Mouse (Mus musculus): ENCODE measurements at regions not wholly inside any gene's neighbourhood (a gene's known extent, or its start where the extent isn't known, plus 50 kb on each side); places are given as distances from the start of the nearest gene placed in this dataset.
"Not testable (repeated sequence)": the region's sequence is repeated elsewhere in the genome, so short reads cannot be mapped to it uniquely, and the experiment has no call there.

- DNase-seq (ENCODE audit: low spot score), result no peak
Observed at GRCm38 (mm10) chr2:114723971-114724666, 69.4 kb upstream of the Dph6 start.

DNA sequence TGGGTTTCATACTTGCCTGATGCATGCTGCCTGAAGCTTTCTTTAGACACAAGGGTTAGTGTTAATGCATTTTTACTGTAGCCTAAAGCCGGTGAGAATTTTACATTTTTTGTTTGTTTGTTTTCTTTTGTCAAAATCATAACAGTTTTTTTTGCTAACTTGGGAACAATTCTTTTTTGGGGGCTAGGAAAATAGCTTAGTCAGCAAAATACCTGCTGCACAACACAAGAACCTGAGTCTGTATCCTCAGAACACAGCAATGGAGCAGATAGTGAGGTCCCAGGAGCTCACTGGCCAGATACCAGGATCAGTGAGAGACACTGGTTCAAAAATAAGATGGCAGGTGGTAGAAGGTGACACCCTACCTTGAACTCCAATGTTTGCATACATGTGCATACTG, 72.4 kb upstream of the Dph6 start:
- DNase-seq (ENCODE audit: low spot score), result no peak

DNA sequence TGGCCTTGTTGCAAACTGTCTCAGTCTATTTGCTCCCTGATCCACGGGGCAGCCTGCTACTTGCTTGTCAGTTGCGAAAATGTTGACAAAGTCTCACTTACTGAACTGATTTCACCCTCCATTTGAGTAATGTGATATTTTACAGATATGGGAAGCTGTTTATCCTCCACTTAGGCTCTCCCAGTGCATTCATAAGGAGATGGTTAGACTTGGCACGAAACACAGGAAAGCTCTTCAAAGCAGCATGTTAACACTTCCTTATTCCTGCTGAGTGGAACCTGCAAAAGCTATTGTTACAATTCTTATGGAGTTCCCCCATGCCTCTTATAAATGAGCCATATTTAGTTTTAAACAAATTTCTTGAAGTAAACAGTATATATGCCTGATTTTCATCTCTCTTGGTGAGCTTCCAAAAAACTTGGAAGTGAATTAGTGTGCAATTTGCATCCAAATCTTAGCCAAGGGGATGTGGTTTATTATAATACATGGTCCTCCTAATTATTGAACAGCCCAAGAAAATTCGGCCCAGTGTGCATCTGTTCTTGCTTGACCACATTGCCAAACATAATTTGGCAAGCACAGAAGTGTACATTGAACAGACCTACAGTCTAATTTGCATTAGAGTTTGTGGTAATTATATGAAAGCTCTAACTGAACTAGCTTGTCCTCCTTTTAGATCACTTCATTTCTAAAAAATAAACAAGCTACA, 80.3 kb upstream of the Dph6 start:
- DNase-seq (ENCODE audit: low spot score), result no peak

GRCm38 (mm10) chr2:114739421-114740212, 84.9 kb upstream of the Dph6 start:
- DNase-seq (ENCODE audit: low spot score), result no peak

GRCm38 (mm10) chr2:114763276-114763675, 108.5 kb upstream of the Dph6 start:
- no peak for DNase-seq (ENCODE audit: low spot score)

- DNase-seq (ENCODE audit: low spot score), result not testable (repeated sequence)
Observed at GRCm38 (mm10) chr2:114773723-114774122, 119.0 kb upstream of the Dph6 start.

DNA sequence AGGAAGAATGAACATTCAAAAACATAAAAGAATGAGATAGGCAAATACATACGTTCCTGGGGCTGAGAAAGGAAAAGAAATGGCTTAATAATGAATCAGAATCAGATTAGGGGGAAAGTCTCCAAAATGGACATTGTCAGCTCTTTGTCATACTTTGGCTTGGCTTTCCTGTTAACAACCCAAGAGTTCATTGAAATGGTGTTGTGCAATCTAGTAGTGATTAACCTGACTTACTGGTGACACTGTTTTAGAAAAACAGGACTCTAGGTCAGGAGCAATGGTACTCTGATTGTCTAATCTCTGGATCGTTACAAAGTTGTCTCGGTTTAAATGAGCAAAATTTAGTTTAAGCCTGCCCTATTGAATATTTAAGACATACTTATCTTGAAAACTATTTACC, 119.5 kb upstream of the Dph6 start:
- no peak for DNase-seq (ENCODE audit: low spot score)

DNA sequence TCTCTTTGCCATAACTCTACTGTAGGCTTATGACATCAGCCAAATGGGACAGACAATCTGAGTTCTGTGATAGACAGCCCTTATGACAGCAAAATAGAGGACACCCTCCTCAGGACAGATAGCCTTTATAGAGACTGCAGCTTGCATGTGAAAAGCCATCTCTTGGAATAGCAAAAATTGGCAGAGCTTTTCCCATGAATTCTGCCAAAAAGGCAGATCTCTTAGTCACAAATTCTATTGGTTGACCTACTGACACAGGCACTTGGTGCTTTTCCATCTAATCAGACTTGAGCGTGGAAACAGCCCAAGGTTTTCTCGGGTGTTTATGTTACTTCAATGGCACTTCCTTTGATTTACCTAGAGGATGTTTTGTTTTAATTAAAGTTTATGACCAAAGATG, 120.8 kb upstream of the Dph6 start:
- DNase-seq (ENCODE audit: low spot score), result no peak

- DNase-seq (ENCODE audit: low spot score), result no peak
Observed at GRCm38 (mm10) chr2:114776176-114776575, 121.4 kb upstream of the Dph6 start.

GRCm38 (mm10) chr2:114782450-114782849, 127.7 kb upstream of the Dph6 start:
- no peak for DNase-seq (ENCODE audit: low spot score)

DNA sequence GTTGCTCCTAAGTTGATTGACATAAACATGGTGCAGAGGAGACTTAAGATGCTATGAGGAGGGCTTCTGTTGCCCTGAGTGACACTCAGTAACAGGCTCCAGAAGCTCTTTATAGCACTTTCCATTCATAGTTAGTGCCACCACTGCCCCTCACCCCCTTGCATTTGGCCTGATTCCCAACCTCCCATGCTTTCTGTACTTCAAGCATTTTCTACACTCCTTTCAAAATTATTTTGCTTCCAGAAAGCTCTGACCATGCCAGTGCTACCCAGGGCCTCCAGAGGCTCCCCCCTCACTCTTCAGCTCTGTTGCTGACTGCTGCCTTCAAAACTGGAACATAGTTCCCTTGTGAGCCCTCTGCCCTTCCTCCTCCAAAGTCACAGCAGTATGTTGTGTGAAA, 129.4 kb upstream of the Dph6 start:
- DNase-seq (ENCODE audit: low spot score), result no peak

- DNase-seq (ENCODE audit: low spot score), result no peak
Observed at GRCm38 (mm10) chr2:114788251-114788650, 133.5 kb upstream of the Dph6 start.

DNA sequence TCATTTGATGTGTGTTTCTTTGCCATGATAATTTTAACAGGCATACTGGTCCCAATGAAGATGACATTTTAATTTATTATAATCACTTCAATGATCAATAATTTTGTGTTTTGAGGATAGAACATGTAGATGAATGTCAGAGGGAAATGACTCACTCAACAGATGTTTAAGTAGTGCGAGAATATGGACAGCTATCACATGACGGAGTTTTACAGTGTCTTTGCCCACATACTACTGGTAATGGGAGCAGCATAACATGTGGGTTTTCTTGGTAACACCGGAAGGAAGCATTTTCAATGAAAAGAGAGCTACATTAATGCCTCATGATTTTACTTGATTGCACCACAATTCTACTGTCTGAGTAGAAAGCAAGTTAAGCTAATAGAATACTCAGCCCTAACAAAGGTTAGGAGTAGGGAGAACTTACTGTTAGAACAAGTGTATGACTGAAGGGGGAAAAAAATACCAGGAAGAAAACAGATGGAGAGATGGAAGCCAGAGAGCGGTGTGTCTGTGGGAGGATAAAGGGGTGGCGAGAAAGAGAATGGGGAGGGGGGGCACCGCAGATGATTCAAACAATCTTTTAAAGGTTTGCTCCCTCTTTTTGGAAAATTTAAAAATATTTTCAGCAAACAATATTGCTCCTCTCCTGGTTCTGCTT, 142.0 kb upstream of the Dph6 start:
- no peak for DNase-seq (ENCODE audit: low spot score)

DNA sequence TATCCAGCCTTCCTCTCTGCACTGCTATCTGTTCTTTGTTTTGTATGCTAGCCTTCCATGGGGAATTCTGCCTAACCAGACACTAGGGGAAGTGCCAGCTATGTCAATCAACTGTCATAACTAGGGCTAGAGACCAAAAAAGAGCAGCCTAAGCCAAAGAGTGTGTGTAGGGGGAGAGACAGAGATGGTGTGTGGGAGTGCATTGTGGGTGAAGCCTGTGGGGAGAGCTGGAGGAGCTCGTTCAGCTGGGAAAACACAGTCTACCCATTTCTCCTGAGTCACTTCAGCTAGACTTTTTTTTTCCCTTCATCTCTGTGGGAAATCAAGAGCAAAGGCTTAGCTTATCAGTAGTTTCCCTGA, 142.5 kb upstream of the Dph6 start:
- no peak for DNase-seq (ENCODE audit: low spot score)

DNA sequence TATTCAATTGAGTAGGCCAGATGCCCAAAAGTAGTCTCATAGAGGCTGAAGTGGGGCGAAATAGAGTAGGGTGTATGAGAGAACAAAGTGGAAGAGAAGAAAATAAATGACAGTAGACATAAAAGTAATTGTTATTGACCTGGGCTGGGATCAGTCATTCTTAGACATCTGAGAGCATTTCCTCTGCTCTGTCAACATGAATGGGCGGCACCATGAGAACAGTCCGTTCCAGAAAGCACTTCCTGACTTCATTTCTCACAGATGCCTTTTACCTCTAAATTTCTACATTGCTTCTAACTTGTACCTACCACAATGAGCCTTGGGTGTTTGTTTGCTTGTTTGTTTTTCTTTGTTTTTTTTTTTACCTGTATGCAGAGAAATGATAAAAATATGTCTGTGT, 148.5 kb upstream of the Dph6 start:
- DNase-seq (ENCODE audit: low spot score), result no peak

- DNase-seq (ENCODE audit: low spot score), result no peak
Observed at GRCm38 (mm10) chr2:114803928-114804327, 149.2 kb upstream of the Dph6 start.

GRCm38 (mm10) chr2:114805436-114806047, 150.8 kb upstream of the Dph6 start:
- DNase-seq (ENCODE audit: low spot score), result no peak

DNA sequence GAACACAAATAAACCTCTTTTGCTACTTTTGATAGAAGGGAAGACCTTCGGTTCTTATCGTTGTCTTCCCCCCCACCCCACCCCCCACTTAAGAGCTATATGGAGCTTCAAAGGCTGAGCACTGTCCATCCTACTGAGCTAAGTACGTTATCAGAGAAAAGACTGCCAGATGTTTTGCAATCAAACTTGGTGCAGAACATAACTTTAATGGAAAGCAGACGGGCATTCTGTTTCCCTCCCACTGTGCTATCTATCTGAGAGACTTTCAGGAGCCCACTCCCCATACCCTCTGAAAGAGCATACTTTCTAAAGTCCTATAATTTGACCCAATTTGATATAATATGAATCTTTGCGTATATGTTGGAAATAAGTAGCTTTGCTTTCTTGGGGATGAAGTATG, 153.3 kb upstream of the Dph6 start:
- no peak for DNase-seq (ENCODE audit: low spot score)

DNA sequence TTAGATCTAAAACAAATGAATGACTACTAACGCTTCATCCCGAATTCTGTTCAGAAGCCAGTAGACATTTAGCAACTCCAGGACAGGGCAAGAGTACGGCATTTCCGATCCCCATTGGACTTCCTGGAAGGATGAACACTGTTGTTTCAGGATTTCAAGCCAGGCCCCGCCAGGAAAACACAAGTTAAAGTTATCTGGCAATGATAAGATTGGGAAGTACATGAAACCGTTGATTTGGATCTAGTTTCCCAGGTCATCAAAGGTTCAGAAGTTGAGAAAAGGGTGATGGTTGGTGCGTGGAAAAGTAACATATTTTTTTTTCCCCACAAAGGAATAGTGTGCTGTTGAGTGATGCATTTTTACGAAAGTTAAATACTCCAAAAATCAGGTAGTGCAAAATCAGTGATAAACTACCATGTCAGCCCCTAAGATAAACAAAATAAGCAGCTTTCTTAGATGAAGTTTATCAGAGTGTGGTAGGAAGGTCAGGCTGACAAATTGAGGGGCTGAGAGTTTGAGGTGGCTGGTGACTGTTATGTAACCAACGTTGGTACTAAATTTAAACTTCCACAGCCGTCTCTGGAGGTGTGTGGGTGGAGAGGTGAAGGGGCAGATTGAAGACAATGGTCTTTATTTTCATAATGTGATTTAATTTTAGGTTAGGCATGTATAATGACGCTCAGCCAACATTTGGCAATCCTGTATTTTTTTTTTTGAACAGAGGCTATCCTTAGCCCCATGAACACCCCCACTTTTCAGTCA, 157.6 kb upstream of the Dph6 start:
- no peak for DNase-seq (ENCODE audit: low spot score)

DNA sequence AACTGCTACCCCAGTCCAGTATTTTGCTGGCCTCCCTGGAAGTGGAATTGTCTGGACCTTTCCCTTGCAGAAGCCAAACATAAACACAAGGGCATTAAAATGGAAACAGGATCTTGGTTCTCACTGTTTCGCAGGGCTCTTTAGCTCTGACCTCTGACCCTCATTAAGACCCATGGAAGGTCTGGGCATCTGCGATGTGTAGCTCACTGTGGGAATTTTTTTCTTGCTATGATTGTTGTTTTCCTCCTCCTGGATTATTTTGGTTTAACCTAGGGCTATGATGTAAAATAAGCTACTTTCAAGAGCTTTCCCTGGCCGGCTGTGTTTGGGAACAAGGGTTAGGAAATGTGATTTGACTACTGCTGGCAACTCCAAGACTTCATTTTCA, 158.1 kb upstream of the Dph6 start:
- DNase-seq (ENCODE audit: low spot score), result no peak

DNA sequence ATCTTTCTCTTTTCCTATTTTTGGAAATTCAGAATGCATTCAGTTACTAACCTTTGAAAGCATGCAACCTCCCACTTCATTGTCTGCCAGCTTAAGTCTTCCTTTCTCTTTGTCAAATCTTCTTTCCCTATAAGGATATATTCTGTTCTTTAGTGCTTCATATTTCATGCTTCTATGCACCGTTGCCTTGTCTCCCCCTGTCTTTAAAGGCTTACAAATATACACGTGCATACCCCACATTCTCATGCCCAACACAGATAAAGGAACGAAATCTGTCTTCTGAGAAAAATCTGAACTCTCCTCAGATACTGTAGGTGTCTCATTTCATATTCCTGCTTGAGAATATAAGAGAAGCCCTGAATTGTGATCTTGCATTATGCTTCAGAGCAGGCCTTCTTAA, 167.9 kb upstream of the Dph6 start:
- DNase-seq (ENCODE audit: low spot score), result no peak

DNA sequence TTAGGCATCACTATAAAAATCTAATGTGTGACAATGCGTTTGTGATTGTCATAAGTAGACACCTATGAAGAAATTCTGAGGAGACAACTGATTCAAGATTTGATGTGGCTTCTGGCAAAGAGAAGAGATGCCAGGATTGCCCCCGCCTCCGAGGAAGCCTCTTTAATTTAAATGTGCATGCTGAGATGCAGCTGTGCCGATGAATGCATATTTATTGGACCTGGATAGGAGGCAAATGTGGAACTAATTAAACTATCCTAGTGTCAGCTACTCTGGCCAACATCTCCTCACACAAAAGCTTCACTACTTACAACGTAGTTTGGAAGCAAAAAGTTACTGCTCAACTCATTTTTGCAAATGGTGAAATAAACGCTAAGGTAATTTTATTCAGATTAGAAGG, 173.4 kb upstream of the Dph6 start:
- DNase-seq (ENCODE audit: low spot score), result no peak

All from testis, postnatal 10 days (tissue).